Mouse (Mus musculus) adrenal gland, adult 8-10 months (tissue): Measurements from ENCODE around the gene Gmeb1. TPM values are rescaled to one million over a fixed set of nuclear protein-coding genes. Genes with fewer than 3 reads are reported as not detected.
"Not testable (repeated sequence)": the region's sequence is repeated elsewhere in the genome, so short reads cannot be mapped to it uniquely, and the experiment has no call there.

Source experiments
- DNase-seq: peaks from one replicate; pipeline ENCODE4 v3.0.0; 2022
- total RNA-seq, 4 experiments: library from RNA; stranded (reverse); gene quantifications; 2 replicates each; pipeline ENCODE4 v1.2.4; 2022

Gmeb1 gene
- total RNA-seq = 10 to 100 TPM; 16.3 to 24.8 (median 19.3) TPM

DNA sequence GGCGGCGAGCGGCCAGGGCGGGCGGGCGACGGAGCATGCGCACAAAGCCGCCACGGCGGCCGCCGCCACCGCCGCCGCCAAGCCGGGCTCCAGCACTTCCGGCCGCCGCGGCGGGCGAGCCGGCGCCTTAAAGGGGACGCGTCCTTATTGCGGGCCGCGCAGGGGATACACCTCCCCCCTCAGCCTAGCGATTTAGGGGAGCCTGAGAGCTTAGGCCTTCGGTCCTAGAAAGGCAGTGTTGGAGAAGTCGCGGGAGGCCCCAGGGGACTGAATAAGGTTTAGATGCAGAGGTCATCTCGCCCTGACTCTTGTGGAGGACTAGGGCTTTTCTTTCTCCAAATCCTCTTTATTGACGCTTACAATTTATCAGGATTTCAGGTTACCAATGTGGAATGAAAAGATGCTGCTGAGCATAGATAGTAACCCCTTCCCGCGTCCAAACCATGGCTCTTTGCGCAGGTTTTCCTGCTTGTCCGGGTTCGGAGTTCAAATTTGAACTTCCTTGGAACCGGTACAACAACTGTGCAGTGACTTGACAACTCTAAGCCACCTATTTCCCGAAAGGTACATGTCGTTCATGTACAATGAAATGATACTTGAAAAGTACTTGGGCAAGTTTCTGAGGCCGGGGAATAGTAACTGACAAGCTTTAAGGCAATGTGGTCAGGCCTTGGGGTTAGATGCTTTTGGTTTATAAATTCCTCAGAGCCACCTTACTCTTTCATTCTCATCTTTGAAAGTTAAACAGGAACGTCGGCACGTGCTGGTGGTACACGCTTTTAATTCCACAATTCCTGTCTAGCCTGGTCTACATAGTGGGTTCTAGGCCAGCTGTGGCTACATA is at the start of gene Gmeb1:
Gmeb1 (minus strand) TSS at position 89 of the 844 bp plus-strand sequence.
- peak; percentile 63 for DNase-seq

DNA sequence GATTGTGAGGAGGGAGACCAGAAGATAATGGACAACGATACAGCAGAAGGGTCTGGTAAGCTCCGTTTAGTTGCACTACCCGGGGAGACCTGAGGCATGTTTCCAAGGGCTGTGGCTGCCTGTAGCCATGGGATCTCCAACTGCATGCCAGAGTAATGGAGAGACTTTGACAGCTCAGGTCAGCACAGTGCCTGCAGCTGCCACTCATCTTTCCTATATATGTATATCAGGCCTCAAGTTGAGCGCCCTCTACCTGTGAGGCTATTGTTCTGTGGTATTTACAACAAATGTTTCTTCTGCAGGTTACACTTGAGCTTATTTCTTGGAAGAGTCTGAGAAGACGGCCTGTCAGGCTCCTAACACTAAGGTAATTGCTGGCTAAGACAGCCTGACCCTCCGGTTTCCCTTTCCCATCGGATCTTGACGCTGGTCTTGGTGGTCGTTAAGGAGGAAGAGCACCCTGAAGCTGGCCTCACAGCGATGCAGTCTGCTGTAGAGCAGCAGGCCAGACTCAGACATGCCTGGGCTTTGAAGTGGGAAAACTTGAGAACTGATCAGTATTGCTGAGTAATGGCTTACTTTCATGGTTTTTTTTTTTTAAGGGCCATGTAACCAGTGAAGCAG is 48.6 kb upstream of the Gmeb1 start:
- DNase-seq = no peak

DNA sequence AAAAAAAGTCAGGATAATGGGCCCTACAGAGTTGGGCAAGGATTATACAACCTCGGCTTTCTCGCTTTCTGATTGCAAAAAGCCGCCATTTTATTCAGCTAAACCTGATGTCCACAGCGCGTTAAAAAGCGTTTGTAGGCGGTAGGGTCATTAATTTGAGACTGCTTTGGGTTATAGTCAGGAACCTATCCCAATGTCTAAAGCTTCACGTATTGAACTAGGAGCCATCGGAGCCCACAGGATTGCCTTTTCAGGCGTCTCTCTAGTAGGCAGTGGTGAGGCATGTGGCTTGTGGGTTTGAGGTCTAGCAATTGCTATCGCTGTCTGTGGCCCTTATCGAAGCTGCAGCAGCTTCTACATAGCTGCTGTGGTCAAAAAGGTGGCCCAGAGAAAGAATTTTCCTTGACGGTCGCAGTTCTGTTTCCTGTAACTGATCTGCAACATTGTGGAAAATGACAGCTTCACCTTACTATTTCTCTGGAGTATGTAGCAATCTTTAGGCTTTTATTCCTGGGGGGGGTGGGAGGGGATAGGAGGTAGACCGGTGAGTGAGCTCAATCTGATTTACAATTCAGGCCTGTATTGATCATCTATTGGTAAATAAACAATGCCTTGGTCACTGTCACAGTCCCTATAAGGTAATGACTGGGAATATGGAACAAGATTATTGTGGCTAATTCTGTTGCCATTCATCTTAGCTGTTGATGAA is 47.9 kb upstream of the Gmeb1 start:
- no peak for DNase-seq

DNA sequence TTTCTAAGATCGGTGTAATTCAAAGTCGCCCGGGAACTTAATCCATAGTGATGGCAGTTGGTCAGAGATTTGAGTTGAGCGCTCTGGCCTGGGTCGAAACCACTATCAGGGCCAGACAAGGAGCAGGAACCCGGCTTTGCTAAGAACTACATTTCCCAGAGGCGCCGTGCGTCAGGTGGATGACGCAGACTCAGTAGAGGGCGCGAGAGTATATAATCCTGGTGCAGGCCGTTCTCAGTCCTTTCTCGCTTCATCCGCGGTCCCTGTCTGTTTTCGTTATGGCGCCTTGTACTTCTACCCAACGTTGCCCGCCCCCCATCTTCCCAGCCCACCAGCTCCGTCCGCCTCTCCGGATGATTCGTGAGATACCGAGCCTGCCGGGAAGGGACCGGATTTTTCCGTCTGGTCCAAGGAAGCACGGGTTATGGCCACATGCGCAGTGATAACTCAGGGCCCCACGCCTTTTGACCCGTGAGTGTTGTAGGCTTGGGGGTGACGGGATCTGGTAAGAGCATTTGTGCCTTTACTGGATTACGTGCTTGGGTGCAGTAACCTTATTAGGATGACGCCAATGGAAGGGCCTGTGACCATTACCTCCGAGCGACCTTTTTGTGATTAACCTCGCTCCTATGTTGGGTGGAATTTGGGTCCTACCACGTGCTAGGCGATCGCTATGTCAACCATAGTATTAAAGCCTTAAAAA is 47.2 kb upstream of the Gmeb1 start:
- DNase-seq = peak; percentile 88

DNA sequence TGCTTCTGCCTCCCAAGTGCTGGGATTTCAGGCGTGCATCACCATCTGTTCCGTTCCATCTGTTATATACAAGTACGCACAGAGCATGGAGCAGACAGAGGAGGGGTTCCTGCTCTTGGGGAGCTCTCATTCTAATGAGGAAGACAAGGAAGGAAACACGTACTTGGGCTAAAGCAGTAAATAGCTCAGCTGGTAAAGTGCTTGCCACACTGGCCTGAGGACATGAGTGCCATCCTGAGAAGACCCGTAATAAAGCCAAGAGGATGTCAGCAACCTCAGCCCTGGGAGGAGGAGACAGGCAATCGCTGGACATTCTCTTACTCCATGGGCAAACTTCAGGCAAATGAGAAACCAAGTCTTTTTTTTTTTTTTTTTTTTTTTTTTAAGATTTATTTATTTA is 44.6 kb upstream of the Gmeb1 start:
- no peak for DNase-seq

GRCm38 (mm10) chr4:132305276-132305675 is 43.9 kb upstream of the Gmeb1 start:
- DNase-seq = no peak

GRCm38 (mm10) chr4:132303484-132303883 is 42.1 kb upstream of the Gmeb1 start:
- DNase-seq = not testable (repeated sequence)

DNA sequence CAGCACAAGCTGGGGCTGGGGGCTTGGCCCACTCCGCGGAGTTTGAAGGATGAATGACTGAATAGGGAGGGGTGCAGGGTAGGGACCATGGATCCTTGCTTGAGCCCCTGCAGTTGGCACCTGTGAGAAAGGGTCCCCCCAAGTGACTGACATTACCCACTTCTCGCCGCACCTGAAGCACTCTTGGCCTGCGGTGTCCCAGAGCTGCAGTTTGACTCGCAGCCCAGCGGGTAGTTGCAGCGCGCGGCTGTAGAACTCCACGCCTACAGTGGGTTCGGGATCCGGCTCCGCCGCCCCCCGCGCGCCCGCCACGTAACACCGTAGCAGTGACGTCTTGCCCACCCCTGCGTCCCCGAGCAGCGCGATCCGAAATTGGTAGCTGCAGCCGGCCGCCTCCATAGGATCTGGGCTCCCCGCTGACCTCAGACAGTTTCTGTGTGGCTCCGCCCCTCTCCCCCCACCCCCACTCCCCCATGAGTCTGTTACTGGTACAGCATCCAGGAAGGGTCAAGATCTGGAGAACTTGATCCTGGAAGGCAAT is 41.6 kb upstream of the Gmeb1 start, which contains the start of gene Rab42:
Rab42 (minus strand) TSS at position 447 of the 541 bp plus-strand sequence.
- peak; percentile 21 for DNase-seq

DNA sequence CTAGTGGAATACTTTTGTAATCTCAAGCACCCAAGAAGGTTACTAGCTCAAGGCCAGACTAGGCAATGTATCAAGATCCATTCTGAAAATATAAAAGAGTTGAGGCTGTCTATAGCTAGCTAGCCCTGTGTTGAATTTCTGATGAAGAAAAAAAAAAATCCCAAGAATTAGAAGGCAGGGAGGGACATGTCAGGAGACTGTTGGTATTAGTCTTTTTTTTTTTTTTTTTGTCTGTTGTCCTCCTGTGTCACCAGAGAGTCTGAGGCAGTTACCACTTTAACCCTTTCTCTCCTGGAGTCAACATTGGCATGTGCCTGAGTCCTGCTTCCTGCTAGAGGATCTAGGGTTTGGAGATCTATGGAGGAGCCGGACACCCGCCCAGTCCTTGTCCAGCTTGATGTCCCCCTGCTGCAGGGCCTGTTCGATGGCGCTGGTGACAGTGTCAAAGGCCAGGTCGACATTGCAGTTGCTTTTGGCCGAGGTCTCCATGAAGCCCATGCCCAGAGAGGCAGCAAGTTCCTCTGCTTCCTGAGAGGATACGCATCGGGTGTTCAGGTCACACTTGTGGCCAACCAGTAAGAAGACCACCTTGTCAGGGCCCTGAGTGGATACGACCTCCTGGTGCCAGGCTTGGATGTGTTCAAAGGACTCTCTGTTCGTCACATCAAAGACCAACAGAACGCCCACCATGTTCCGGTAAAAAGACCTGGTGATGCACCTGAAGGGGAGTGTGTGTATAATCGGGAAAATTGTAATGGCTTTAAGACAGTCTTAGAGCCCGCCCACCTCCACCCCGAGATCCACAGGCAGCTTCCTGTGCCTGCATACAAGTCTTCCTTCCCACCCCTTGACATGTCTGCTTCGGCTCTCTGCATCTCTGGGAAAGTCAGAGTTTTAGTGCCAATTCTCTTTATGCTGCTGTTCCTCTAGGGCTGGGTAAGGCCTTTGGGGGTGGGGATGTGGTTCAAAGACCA is 40.9 kb upstream of the Gmeb1 start:
- DNase-seq = no peak

- no peak for DNase-seq
Measured at GRCm38 (mm10) chr4:132301486-132301885, 40.1 kb upstream of the Gmeb1 start.

DNA sequence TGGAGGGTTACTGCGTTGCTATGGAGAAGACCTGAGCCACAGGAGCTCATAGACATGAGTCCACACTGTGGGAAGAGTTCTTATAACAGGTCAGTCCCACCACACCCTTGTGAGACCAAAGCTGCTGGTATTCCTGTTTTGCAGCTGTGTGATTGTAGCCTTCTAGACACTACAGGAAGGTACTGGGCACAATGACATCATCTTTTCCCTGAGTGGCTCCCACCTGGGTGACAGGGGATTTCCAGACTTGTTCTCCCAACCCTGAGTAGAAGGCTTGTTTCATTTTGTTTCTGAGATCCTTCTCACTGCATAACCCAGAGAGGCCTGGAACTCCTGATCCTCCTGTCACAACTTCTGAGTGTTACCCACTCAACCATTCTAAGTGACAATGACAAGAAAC is 38.4 kb upstream of the Gmeb1 start:
- DNase-seq = no peak

GRCm38 (mm10) chr4:132295696-132296390 is 34.4 kb upstream of the Gmeb1 start:
- DNase-seq = no peak

DNA sequence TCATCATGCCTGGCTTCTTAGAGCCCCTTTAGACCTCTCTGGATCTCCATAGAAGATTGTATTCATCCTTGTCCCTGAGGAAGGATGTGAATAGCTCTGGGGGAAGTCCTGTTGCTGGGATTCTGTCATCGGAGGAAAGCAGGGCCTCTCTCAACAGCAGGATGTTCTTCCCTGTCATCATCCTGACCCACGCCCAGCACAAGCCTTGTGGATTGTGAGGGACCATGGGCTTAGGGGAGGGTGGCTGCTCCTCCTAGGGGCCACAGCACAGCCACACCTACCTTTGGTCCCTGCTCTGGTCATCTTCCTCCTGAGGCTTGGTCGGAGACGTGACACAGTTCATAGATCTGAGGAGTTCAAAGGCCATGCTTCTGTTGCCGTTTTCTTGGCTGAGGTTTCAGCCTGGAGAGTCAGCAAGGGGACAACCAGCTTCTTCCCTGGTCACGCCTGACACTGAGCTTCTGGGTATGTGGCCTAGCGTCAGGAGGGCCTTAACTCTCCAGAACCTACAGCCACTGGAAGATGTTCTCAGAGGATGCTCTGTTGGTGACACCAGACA is 32.4 kb upstream of the Gmeb1 start:
- DNase-seq = no peak

DNA sequence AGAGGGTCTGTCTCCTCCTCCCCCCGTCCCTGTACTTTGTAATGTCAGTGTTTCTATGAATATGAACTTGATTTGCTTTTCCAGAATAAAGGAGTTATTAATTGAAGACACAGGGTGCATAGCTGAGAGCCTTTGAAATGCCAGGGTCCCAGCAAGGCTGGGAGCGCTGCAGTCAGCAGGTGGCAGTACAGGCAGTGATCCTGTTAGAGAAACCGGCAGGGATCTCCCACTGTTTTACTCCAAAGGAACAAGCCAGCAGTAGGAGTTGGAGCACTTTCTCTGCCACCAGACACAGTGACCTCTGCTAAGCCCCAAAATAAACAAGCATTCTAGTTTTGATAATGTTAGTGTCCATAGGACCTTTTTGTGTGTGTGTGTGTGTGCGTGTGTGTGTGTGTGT is 31.6 kb upstream of the Gmeb1 start:
- DNase-seq = no peak

DNA sequence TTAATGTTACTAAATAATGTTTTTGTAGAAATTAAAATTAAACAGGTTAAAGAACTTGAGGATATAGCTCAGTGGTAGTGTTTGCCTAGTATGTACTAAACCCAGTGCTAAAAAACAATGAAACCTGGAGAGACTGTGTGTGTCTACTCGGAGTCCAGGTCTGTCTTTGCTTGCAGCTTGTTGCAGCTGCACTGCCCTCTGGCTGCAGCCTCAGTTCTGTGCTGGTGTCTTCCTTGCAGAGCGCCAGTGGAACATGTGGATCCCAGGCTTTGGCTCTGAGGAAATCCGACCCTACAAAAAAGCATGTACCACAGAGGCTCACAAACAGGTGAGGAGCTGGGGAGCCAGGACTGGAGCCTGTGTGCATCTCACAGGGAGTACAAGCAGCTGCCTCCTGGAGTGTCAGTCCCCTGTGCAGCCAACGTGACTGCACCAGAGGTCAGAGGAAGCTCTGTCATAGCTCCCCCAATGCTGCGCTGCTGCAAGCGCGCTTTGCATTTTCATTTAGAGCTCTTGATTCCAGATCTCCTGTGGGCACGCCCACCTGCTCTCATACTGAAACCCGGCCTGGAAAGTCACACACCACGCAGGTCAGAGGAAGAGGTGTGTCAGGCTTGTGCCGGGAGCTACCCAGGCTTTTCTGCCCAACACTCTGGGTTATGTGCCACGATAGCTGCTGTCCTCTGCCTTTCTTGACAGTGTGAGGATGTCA is 30.4 kb upstream of the Gmeb1 start:
- DNase-seq = no peak

DNA sequence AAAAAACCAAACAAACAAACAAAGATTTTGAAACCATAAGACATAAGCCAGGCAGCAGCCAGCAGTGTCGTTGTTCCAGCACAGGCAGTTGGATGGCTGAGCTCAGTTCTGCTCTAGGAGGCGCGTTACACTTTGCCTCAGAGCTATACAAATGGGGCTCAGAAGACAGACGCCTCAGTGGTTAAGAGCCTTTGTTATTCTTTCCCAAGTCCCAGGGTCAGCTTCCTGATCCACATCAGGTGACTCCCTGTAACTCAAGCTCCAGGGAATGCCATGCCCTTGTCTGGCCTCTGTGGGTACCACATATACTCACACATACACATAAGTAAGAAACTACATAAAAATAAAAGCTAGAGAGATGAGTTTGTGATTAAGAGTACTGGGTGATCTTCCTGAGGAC is 29.7 kb upstream of the Gmeb1 start:
- no peak for DNase-seq

DNA sequence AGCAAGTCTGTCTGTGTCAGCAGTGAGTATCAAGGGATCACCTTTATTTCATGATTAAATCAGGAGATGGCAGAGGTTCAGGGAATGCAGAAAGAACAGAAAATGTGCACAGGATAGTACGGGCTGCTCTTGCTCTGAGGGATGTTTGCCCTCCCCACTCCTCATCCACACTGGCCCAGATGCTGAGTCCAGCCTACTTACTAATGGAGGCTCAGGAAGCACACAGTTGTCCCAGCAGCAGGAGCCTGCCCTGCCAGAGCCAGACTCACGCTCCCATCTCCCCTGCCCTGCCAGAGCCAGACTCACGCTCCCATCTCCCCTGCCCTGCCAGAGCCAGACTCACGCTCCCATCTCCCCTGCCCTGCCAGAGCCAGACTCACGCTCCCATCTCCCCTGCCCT is 27.4 kb upstream of the Gmeb1 start:
- DNase-seq = not testable (repeated sequence)

- DNase-seq = no peak
Measured at GRCm38 (mm10) chr4:132275949-132276348, 14.5 kb upstream of the Gmeb1 start.

DNA sequence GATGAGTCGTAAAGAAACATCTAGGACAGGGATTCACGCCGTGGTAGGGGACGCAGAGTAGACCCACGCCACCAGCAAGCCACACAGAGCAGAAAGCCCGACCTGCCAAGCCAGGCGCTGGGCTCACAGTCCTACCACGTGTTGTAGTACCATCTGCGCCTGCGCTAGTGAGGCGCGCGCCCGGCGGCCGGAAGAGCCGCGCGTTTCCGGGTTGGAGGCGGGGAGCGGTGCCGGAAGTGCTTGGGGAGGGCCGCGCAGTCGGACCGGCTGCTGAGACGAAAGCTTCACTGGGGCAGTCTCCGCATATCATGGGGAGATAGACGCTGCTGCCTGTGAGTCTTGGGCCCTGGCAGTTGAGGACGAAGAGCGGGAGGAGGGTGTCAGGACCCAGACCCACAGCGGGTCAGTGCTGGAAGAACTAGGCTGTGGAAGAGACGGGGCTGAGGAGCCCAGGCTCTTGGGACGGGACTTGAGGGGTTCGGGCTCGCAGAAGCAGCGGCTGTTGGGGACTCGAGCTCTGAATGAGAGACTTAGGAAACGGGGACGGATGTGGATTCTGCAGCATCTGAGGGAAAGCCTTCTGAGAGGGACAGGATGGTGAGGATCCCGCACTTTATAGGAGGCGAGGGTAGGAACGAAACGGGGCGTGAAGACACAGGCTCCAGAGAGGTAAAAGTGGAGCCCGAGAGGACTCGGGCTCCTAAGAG is 12.9 kb upstream of the Gmeb1 start, which contains the start of gene Taf12:
Taf12 (plus strand) TSS at position 220 of the 707 bp plus-strand sequence.
- DNase-seq = peak; percentile 88
